Mouse (Mus musculus): ENCODE measurements around the gene Actn1. TPM values are rescaled to one million over a fixed set of nuclear protein-coding genes. Genes with fewer than 3 reads are reported as not detected.
"Not testable (repeated sequence)": the region's sequence is repeated elsewhere in the genome, so short reads cannot be mapped to it uniquely, and the experiment has no call there.

Gene Actn1
- polyA plus RNA-seq, 2 experiments: 35.8 to 95.9 TPM

DNA sequence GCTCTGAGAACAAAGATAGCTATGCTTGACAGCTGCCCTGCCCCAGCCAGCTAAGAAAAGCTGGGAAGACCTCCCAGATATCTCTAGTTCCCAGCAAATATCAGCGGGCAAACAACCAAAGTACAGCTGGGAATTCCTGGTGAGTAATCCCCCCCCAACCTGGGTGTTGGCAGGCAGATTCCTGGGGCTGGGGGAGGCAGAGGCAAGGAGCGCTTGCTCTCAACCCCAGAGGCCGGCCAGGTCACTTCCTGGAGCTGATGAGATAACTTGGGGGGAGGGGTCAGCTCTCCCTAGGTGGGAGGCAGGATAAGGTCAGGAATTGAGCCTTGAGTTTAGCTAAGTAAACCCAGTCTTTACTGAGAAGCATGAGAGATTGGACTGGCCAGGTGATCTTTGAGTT is 10.8 kb upstream of the Actn1 start:
- Histone ChIP-seq H3K4me1 (ENCODE audit: control insufficient read depth, insufficient read depth, low read length) (peaks cover 5% of the 10 kb centered on the region; the same call in 1 of the 2 replicates), H3K27ac (replicated peaks; ENCODE audit: low read depth, low read length) (no peak overlapping the region), H3K36me3 (ENCODE audit: control insufficient read depth, insufficient read depth, low read length) (no peaks in the 10 kb centered on the region), H3K4me2 (replicated peaks; ENCODE audit: low read depth, low read length, severe bottlenecking) (no peak overlapping the region), H3K9me3 (ENCODE audit: control insufficient read depth, low read length) (no peaks in the 10 kb centered on the region), H3K9ac (ENCODE audit: low read depth, low read length, severe bottlenecking) (no peak overlapping the region), H3K4me3 (replicated peaks; ENCODE audit: low read length) (no peak overlapping the region), H3K27me3 (ENCODE audit: control insufficient read depth, insufficient read depth, low read length) (no peaks in the 10 kb centered on the region)
- ATAC-seq (ENCODE audit: low FRiP score, low read depth): no peak
- 17% methylated on average over 3 of the region's 3 CpGs for WGBS
- no peak for DNase-seq (ENCODE audit: low spot score)
- no peak for TF ChIP-seq POLR2A (IDR thresholded peaks at IDR 0.05; ENCODE audit: borderline replicate concordance, extremely low read depth, insufficient read depth, insufficient read length)

DNA sequence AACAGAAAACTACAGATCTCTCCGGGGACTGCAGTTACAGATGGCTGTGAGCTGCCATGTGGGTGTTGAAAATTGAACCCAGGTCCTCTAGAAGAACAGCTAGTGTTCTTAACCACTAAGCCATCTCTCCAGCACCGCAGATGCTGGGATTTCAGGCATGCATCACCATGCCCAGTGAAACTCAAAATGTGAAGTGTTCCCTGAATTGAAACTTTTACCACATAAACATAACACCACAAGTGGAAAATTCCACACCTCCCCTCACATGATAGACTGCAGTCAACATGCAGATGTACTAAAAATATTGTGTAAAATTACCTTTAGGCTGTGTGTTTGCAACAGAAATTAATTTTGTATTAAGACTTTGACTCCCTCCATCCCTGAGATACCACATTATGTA is 9.1 kb upstream of the Actn1 start:
- DNase-seq (ENCODE audit: low spot score) (no peak), ATAC-seq (ENCODE audit: low FRiP score, low read depth) (no peak)
- H3K9ac ChIP-seq (ENCODE audit: low read depth, low read length, severe bottlenecking): no peak overlapping the region
- no peaks in the 10 kb centered on the region for H3K36me3 ChIP-seq (ENCODE audit: control insufficient read depth, insufficient read depth, low read length)
- H3K27ac ChIP-seq (replicated peaks; ENCODE audit: low read depth, low read length): no peak overlapping the region
- WGBS: 59% methylated on average over 2 of the region's 2 CpGs
- H3K4me1 ChIP-seq (ENCODE audit: control insufficient read depth, insufficient read depth, low read length): peaks cover 5% of the 10 kb centered on the region; the same call in 1 of the 2 replicates
- H3K9me3 ChIP-seq (ENCODE audit: control insufficient read depth, low read length): no peaks in the 10 kb centered on the region
- no peaks in the 10 kb centered on the region for H3K27me3 ChIP-seq (ENCODE audit: control insufficient read depth, insufficient read depth, low read length)
- H3K4me2 ChIP-seq (replicated peaks; ENCODE audit: low read depth, low read length, severe bottlenecking): no peak overlapping the region
- H3K4me3 ChIP-seq (replicated peaks; ENCODE audit: low read length): no peak overlapping the region
- no peak for TF ChIP-seq POLR2A (IDR thresholded peaks at IDR 0.05; ENCODE audit: borderline replicate concordance, extremely low read depth, insufficient read depth, insufficient read length)

DNA sequence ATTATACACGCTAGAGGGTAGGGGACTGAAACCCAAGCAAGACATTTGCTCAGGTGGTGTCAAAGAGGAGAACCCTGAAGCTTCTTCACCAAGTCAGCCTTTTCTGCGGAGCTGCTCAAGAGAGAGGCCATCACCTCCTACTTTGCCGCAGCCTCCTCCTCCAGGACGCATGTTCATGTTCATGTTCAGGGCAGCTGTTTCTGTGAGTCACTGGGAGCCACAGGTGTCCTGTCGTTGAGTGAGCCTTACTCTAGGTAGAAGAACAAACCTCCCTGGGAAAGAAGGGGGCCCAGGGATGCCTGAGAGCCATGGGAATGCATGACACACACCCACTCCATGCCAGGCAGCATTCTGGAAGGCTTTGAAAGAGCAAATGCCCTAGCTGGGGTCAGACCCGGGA is 7.8 kb upstream of the Actn1 start:
- no peak for TF ChIP-seq POLR2A (IDR thresholded peaks at IDR 0.05; ENCODE audit: borderline replicate concordance, extremely low read depth, insufficient read depth, insufficient read length)

DNA sequence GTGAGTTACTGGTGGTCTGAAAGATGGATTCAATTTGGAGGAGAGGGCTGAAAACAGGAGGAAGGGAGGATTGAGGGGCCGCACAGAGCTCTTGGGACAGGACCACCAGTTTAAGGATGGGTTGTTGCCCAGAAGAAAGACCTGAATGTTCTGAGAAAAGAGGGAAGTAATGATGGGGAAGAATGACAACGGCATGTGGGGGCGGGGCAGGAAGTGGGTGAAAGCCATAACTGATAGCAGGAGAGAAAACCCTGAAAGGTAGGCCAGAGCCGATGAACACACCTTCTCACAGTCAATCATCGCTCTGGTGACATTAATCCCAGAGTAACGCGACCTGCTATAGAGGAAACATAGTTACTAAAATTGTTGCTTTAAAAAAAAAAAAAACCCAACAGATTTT is 4.2 kb upstream of the Actn1 start:
- H3K4me2 ChIP-seq (replicated peaks; ENCODE audit: low read depth, low read length, severe bottlenecking); H3K27ac ChIP-seq (replicated peaks; ENCODE audit: low read depth, low read length); DNase-seq (ENCODE audit: low spot score); H3K27me3 ChIP-seq (ENCODE audit: control insufficient read depth, insufficient read depth, low read length); H3K4me3 ChIP-seq (replicated peaks; ENCODE audit: low read length); H3K9me3 ChIP-seq (ENCODE audit: control insufficient read depth, low read length); ATAC-seq (ENCODE audit: low FRiP score, low read depth); H3K9ac ChIP-seq (ENCODE audit: low read depth, low read length, severe bottlenecking); H3K36me3 ChIP-seq (ENCODE audit: control insufficient read depth, insufficient read depth, low read length); H3K4me1 ChIP-seq (ENCODE audit: control insufficient read depth, insufficient read depth, low read length): not testable (repeated sequence)
- WGBS: 84% methylated on average over 7 of the region's 7 CpGs

More for the DNA sequence above, 7.8 kb upstream of the Actn1 start:
- WGBS: 77% methylated on average over 6 of the region's 6 CpGs
- no peaks in the 10 kb centered on the region for H3K27me3 ChIP-seq (ENCODE audit: control insufficient read depth, insufficient read depth, low read length)
- no peak overlapping the region for H3K9ac ChIP-seq (ENCODE audit: low read depth, low read length, severe bottlenecking)
- ATAC-seq (ENCODE audit: low FRiP score, low read depth) (no peak), DNase-seq (ENCODE audit: low spot score) (no peak)
- no peaks in the 10 kb centered on the region for H3K36me3 ChIP-seq (ENCODE audit: control insufficient read depth, insufficient read depth, low read length)
- H3K27ac ChIP-seq (replicated peaks; ENCODE audit: low read depth, low read length): no peak overlapping the region
- H3K4me2 ChIP-seq (replicated peaks; ENCODE audit: low read depth, low read length, severe bottlenecking): no peak overlapping the region
- no peaks in the 10 kb centered on the region for H3K9me3 ChIP-seq (ENCODE audit: control insufficient read depth, low read length)
- no peak overlapping the region for H3K4me3 ChIP-seq (replicated peaks; ENCODE audit: low read length)
- no peaks in the 10 kb centered on the region; the same call in 1 of the 2 replicates for H3K4me1 ChIP-seq (ENCODE audit: control insufficient read depth, insufficient read depth, low read length)

DNA sequence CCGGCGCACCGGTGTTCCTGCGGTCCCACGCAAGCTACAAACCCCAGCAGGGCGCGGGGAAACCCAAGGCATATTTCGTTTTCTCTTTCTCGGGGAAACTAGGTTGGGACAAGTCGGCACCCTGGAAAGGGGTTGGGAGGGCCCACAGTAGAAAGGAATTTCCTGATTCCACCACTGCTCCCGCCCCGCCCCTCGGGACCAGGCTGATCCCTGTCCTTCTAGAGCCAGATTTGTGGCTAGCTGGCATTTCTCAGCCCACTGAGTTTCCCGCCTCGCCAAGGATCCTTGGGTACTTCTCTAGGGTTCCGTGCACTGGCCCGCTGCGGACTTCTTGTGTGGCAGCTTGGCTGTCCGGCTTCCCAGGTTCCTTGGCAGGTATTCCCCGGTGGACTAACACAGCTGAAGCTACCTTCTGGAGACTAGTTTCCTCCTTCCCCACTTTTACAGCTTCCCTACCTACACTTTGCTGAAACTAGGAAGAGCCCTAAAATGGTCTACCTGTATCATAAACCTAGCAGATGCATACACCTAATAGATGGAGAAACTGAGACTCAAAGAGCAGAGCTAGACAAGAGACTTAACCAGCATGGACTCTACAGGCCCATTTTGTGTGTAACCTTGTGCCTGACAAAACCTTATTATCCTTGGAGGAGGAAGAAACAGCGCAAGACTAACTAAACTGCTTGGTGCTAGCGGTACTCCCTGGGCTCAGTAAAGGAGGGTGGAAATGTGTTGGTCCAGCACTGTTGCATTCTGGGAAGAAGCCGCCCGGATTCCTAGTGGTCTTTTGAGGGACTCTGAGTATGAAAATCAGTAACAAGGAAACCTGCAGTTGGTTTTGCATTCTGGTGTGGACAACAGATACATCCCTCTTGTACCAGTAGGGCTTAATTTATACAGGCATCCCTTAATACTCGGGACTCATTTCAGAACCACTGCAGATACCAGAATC is 849 bp upstream of the Actn1 start:
- no peak for TF ChIP-seq POLR2A (IDR thresholded peaks at IDR 0.05; ENCODE audit: borderline replicate concordance, extremely low read depth, insufficient read depth, insufficient read length)
- 14% methylated on average over 24 of the region's 25 CpGs for WGBS
- peak overlapping the region; percentile 88 for H3K4me2 ChIP-seq (replicated peaks; ENCODE audit: low read depth, low read length, severe bottlenecking)

More for the DNA sequence above, 849 bp upstream of the Actn1 start:
- no peaks in the 10 kb centered on the region for H3K27me3 ChIP-seq (ENCODE audit: control insufficient read depth, insufficient read depth, low read length)
- H3K4me1 ChIP-seq (ENCODE audit: control insufficient read depth, insufficient read depth, low read length): peaks cover 18% of the 10 kb centered on the region
- peak overlapping the region; percentile 95 for H3K27ac ChIP-seq (replicated peaks; ENCODE audit: low read depth, low read length)
- H3K9me3 ChIP-seq (ENCODE audit: control insufficient read depth, low read length): no peaks in the 10 kb centered on the region
- peak; percentile 35 for DNase-seq (ENCODE audit: low spot score)
- peak overlapping the region; percentile 85 for H3K9ac ChIP-seq (ENCODE audit: low read depth, low read length, severe bottlenecking)
- 0 out of 2 replicates have a peak, but pooled peaks cover 2% of the 10 kb centered on the region for H3K36me3 ChIP-seq (ENCODE audit: control insufficient read depth, insufficient read depth, low read length)
- peak overlapping the region; percentile 84 for H3K4me3 ChIP-seq (replicated peaks; ENCODE audit: low read length)
- peak; percentile 18 for ATAC-seq (ENCODE audit: low FRiP score, low read depth)

Measured in limb, embryonic 14.5 days (tissue).